Mouse (Mus musculus) liver, embryonic 12.5 days (tissue): ENCODE measurements around the gene Nudcd2. TPM values are rescaled to one million over a fixed set of nuclear protein-coding genes. Genes with fewer than 3 reads are reported as not detected.
A peak's percentile ranks its signal among the peaks of the same experiment; 100 is the strongest.

ENCODE experiments used
- ATAC-seq: fragments of 200-750 bp; cut with Nextera tagmentation; 2 replicates; pipeline ENCODE4 v1.8.0; 2017; ENCODE audit warnings: moderate number of reproducible peaks, mild to moderate bottlenecking, moderate library complexity
- H3K27ac ChIP-seq: fragments of 300-500 bp; sonication (generic); 2 replicates; pipeline ENCODE4 v1.5.1; 2016; ENCODE audit warnings: mild to moderate bottlenecking
- H3K27me3 ChIP-seq: fragments of 300-500 bp; sonication (generic); replicated peaks from 2 replicates; pipeline ENCODE4 v1.6.1; 2016; ENCODE audit warnings: mild to moderate bottlenecking, moderate library complexity
- H3K36me3 ChIP-seq: fragments of 300-500 bp; sonication (generic); 2 replicates; pipeline ENCODE4 v1.6.1; 2016; ENCODE audit warnings: mild to moderate bottlenecking, moderate library complexity
- H3K4me1 ChIP-seq: fragments of 300-500 bp; sonication (generic); 2 replicates; pipeline ENCODE4 v1.6.1; 2016
- H3K4me2 ChIP-seq: fragments of 300-500 bp; sonication (generic); 2 replicates; pipeline ENCODE4 v1.6.1; 2016; ENCODE audit warnings: mild to moderate bottlenecking, moderate library complexity
- H3K4me3 ChIP-seq: fragments of 300-500 bp; sonication (generic); 2 replicates; pipeline ENCODE4 v1.5.1; 2016; ENCODE audit warnings: mild to moderate bottlenecking, moderate library complexity
- H3K9ac ChIP-seq: fragments of 300-500 bp; sonication (generic); 2 replicates; pipeline ENCODE4 v1.6.1; 2016; ENCODE audit warnings: mild to moderate bottlenecking, moderate library complexity
- H3K9me3 ChIP-seq: fragments of 300-500 bp; sonication (generic); replicated peaks from 2 replicates; pipeline ENCODE4 v1.6.1; 2016; ENCODE audit warnings: mild to moderate bottlenecking, moderate library complexity
- WGBS: fragments of 180-500 bp; shearing (Covaris S2); methylation state at CpG from one replicate; pipeline ENCODE4 v1.1.7; 2016; ENCODE audit not compliant: insufficient replicate concordance; 5-methylcytosine and 5-hydroxymethylcytosine counted together
- polyA plus RNA-seq: library from polyadenylated mRNA; unstranded; fragments of >200 nt; fragmentation: Nextera tagmentation; extraction: Ambion mirVana; gene quantifications from 2 replicates; pipeline ENCODE4 v1.2.1, GENCODE M21; 2016

The Nudcd2 gene
- polyA plus RNA-seq, 1 experiment from 2014 or later, result 128 TPM

GRCm38 (mm10) chr11:40759896-40760295 is 26.4 kb downstream of the Nudcd2 start:
- H3K9me3 ChIP-seq, result no peaks in the 10 kb centered on the region
- H3K4me3 ChIP-seq, result no peak overlapping the region
- H3K4me1 ChIP-seq, result peaks cover 7% of the 10 kb centered on the region
- H3K4me2 ChIP-seq, result no peak overlapping the region
- H3K27ac ChIP-seq, result no peak overlapping the region
- H3K9ac ChIP-seq, result no peak overlapping the region
- H3K36me3 ChIP-seq, result no peaks in the 10 kb centered on the region
- no peaks in the 10 kb centered on the region for H3K27me3 ChIP-seq
- WGBS, result 78% methylated on average over 8 of the region's 8 CpGs
- no peak for ATAC-seq

GRCm38 (mm10) chr11:40763395-40763794 is 29.9 kb downstream of the Nudcd2 start:
- WGBS, result 31% methylated on average over 2 of the region's 2 CpGs
- Histone ChIP-seq H3K27ac (no peak overlapping the region), H3K9me3 (no peaks in the 10 kb centered on the region), H3K4me1 (no peaks in the 10 kb centered on the region), H3K36me3 (no peaks in the 10 kb centered on the region), H3K9ac (no peak overlapping the region), H3K4me2 (no peak overlapping the region), H3K27me3 (no peaks in the 10 kb centered on the region), H3K4me3 (no peak overlapping the region)
- peak; percentile 46; the same call in 1 of the 2 replicates for ATAC-seq

GRCm38 (mm10) chr11:40764690-40765089 is 31.2 kb downstream of the Nudcd2 start:
- no peaks in the 10 kb centered on the region for H3K27me3 ChIP-seq
- no peak for ATAC-seq
- H3K36me3 ChIP-seq, result no peaks in the 10 kb centered on the region
- no peak overlapping the region for H3K4me3 ChIP-seq
- H3K4me2 ChIP-seq, result no peak overlapping the region
- no peak overlapping the region for H3K9ac ChIP-seq
- no peaks in the 10 kb centered on the region for H3K4me1 ChIP-seq
- WGBS, result 62% methylated on average over 4 of the region's 4 CpGs
- H3K27ac ChIP-seq, result no peak overlapping the region
- no peaks in the 10 kb centered on the region for H3K9me3 ChIP-seq

GRCm38 (mm10) chr11:40775315-40776269 is 42.1 kb downstream of the Nudcd2 start:
- 47% methylated on average over 12 of the region's 12 CpGs for WGBS
- no peak for ATAC-seq
- Histone ChIP-seq H3K4me1 (no peaks in the 10 kb centered on the region), H3K9ac (no peak overlapping the region), H3K27me3 (no peaks in the 10 kb centered on the region), H3K4me3 (no peak overlapping the region), H3K27ac (no peak overlapping the region), H3K9me3 (no peaks in the 10 kb centered on the region), H3K4me2 (no peak overlapping the region), H3K36me3 (no peaks in the 10 kb centered on the region)

GRCm38 (mm10) chr11:40781857-40782256 is 48.4 kb downstream of the Nudcd2 start:
- no peaks in the 10 kb centered on the region for H3K27me3 ChIP-seq
- H3K9me3 ChIP-seq, result no peaks in the 10 kb centered on the region
- no peaks in the 10 kb centered on the region for H3K4me1 ChIP-seq
- no peak overlapping the region for H3K4me2 ChIP-seq
- H3K27ac ChIP-seq, result no peak overlapping the region
- H3K36me3 ChIP-seq, result no peaks in the 10 kb centered on the region
- H3K4me3 ChIP-seq, result no peak overlapping the region
- no peak overlapping the region for H3K9ac ChIP-seq
- ATAC-seq, result no peak
- WGBS, result 52% methylated on average over 2 of the region's 2 CpGs

- no peaks in the 10 kb centered on the region for H3K9me3 ChIP-seq
- ATAC-seq, result no peak
- 74% methylated on average over 1 of the region's 1 CpGs for WGBS
These were observed 49.9 kb downstream of the Nudcd2 start for GRCm38 (mm10) chr11:40783346-40783745.

GRCm38 (mm10) chr11:40784326-40784725 is 50.9 kb downstream of the Nudcd2 start:
- WGBS, result 62% methylated on average over 8 of the region's 8 CpGs
- Histone ChIP-seq H3K36me3 (no peaks in the 10 kb centered on the region), H3K4me2 (no peak overlapping the region), H3K4me1 (no peaks in the 10 kb centered on the region), H3K4me3 (no peak overlapping the region), H3K27ac (no peak overlapping the region), H3K9me3 (no peaks in the 10 kb centered on the region), H3K9ac (no peak overlapping the region), H3K27me3 (no peaks in the 10 kb centered on the region)
- no peak for ATAC-seq

More at GRCm38 (mm10) chr11:40783346-40783745, 49.9 kb downstream of the Nudcd2 start:
- Histone ChIP-seq H3K9ac (no peak overlapping the region), H3K4me1 (no peaks in the 10 kb centered on the region), H3K4me2 (no peak overlapping the region), H3K4me3 (no peak overlapping the region), H3K27ac (no peak overlapping the region), H3K27me3 (no peaks in the 10 kb centered on the region), H3K36me3 (no peaks in the 10 kb centered on the region)

GRCm38 (mm10) chr11:40786900-40787299 is 53.4 kb downstream of the Nudcd2 start:
- 71% methylated on average over 2 of the region's 2 CpGs for WGBS
- Histone ChIP-seq H3K4me3 (no peak overlapping the region), H3K4me1 (no peaks in the 10 kb centered on the region), H3K9ac (no peak overlapping the region), H3K27me3 (no peaks in the 10 kb centered on the region), H3K4me2 (no peak overlapping the region), H3K27ac (no peak overlapping the region), H3K9me3 (no peaks in the 10 kb centered on the region), H3K36me3 (no peaks in the 10 kb centered on the region)
- ATAC-seq, result no peak

Other genes starting within 250 kb of the Nudcd2 start
- gene Mat2b, start 38.5 kb upstream of the Nudcd2 start, polyA plus RNA-seq, result 64.8 and 65.8 TPM in 2 replicates
- gene Hmmr, start 245 bp upstream of the Nudcd2 start, polyA plus RNA-seq, result 80.7 and 80.9 TPM in 2 replicates
- 32.1 and 32.9 TPM in 2 replicates for gene Ccng1, start 21.6 kb downstream of the Nudcd2 start, polyA plus RNA-seq